Mouse (Mus musculus) spleen, postnatal 10 days (tissue): Measurements from ENCODE around the gene Klk12.

ENCODE experiments used
- DNase-seq, 2 experiments: peaks; one replicate each; pipeline ENCODE4 v3.0.0; 2021 to 2022; ENCODE audit warnings: low spot score in 2 of 2

Klk12 gene

DNA sequence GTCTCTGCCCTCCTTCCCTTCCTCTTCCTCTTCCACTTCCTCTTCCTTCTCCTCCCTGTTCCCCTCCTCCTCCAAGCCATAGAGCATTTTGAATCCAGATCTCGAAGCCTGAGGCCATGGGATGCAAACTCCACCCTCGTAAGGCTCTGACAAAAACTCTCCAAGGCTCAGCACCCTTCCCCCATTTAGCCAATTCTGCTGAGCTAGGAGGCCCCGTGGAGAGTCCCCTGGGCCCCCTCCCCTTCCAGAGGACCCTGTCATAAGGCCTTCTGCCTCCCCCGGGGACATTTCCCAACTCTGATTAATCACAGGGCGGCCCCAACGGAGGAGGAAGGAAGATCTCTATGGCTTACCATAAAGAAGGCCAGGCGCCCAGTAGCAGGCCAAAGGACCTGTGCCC lies 22.9 kb downstream of the Klk12 start, which contains the start of gene Klk9:
Klk9 (plus strand) TSS at position 301 of the 400 bp plus-strand sequence.
- no peak for DNase-seq

DNA sequence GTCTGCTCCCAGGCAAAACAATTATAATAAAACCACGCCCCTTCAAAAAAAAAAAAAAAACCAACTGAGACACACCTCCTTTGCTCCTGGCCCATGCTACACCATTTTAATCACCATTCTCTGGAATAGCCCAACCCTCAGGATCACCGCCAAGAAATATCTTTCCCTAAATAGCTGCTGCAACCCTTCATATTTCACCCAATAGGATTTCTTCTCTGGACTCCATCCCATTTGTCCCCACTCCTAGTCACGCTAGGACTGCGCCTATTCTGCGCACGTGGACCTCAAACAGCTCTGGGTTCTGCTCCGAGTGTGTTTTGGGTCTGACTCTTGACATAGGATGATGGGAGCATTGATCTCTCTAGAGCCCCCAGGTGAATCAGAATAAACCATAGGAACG lies 27.7 kb downstream of the Klk12 start:
- DNase-seq = no peak

DNA sequence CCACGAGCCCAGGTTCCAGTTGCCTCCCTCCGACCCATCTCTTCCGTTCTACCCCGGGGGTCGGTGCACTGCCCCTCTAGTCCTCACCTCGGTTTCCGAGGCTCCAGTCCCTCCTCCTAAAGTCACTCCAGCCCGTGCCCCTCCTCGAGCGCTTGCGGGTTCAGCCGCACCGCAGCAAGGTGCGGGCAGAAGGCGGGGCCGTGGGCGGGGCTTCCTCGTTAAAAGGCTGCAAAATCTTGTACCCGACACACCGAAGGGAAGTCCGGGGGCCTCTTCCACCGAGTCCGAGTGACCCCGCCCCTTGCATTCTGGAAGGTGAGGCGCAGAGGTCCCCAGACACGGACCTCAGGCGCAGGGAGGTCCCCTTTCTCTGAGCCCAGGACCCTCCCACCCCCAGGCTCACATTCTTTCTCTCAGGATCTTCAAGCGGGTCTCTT lies 28.7 kb downstream of the Klk12 start, which contains the start of gene Klk8:
Klk8 (plus strand) TSS at position 245 of the 437 bp plus-strand sequence.
- peak in 1 of 2 experiments; percentile 55 for DNase-seq

DNA sequence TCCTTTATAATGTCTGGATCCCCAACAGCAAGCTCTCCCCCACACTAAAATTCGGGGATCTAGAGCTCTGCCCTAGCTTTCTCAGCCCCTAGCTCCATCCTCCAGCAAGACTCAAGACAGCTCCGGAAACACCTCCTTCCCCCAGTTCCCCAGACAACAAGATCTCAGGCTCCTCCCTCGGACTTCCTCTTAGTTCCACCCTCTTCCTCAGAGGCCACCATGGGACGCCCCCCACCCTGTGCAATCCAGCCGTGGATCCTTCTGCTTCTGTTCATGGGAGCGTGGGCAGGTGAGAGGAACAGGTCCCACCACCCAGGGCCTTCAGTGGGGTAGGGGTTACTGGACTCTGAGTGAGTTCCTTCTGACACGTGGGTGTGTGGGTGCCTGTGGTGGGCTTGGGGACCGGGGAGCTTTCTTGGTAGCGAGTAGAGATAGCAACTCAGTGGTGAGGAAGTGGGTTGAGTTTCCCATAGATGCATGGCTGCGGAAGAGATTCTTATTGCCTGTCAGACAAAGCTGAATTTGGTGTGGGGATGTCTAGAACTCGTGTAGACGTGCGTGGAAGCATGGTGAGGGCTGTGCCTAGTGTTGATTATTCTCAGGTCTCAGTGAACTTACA lies 29.3 kb downstream of the Klk12 start:
- no peak for DNase-seq

DNA sequence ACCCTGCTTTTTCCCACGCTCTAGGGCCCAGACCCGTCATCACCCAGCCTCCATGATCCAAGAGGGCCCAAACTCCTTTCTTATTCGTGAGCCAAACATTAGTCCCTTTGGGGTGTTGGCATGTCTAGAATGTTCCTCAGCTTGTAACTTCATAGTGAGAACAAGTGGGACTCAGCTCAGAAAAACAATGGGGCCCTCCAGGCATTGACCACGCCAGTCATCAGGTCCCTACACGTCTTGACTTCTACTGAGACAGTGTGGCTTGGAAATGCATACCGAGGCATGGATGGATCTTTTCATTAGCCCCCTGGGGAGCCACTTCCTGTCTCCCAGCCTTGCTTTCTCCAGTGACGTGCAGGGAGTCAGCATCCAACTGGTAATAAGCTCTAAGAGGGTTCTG lies 31.2 kb downstream of the Klk12 start:
- DNase-seq = no peak

DNA sequence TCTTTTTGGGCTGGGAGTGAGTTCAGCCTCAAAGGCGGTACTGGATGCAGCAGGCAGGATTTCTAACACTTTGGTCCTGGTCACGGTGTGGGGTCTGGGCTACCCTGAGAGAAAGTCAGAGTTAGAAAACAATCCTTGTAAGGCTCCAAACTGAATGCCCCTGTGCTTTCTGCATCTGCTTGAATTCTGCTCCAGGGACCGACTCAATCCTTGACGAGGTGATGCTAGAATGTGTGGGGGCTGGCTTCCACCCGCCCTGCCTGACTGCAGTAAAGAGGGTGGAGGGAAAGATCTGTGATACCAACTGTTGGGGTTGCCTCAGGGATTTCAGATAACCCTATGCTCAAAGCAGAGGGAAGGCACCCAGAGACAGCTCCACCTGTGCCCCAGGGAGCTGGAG lies 42.3 kb downstream of the Klk12 start, which contains the start of gene Klk7:
Klk7 (plus strand) TSS at position 301 of the 400 bp plus-strand sequence.
- no peak for DNase-seq

DNA sequence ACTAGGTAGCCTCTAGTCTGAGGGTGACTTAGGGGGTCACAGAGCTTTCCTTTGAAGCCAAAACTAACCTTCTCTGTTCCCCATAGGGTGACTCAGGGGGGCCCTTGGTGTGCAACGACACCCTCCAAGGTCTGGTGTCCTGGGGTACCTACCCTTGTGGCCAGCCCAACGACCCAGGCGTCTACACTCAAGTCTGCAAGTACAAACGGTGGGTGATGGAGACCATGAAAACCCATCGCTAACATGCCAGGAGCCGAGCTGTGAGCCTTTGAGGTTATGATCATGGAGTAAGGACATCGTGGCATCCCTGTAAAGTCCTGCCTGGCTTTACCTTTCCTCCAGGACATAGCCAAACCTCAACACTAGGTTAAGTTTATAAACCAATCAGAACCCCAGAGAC lies 46.5 kb downstream of the Klk12 start:
- no peak for DNase-seq

DNA sequence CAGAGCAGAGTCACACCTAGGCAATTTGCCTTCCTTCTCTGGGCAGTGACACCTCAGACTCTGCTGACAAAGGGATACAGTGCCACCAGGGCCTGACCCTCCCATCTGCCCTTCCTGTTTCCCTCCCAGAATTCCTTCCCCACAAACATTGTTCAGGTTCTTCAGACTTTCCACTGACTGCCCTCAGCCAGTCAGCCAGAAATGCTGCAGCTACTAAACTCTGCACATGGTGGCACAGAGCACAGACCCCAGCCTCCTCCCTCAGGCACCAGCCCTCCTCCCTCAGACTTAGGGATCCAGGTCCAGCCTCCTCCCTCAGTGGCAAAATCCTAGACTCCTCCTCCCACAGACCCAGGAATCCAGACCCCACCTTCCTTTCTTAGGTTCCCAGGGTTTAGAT lies 48.0 kb downstream of the Klk12 start:
- DNase-seq = no peak

DNA sequence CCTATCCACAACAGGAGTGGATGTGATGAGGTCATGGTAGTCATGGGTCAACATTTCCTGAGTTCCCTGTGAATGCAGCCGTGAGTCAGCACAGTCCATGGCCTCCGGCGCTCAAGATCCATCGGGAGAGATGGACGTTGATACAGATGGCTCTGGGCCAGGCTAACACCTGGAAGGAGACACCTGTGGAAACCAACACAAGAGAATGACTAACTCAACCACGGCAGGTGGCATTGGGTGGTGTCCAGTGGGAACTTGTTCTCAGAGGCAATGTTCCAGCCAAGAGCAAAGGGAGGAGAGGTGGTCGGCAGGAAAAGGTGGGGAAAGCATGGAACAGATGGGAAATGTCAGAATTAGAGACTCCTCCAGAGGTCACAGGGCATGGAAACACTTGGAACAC lies 52.9 kb downstream of the Klk12 start:
- no peak for DNase-seq
